Mouse (Mus musculus) lung, embryonic 15.5 days (tissue): ENCODE data around the gene Smad3. TPM values are rescaled to one million over a fixed set of nuclear protein-coding genes. Genes with fewer than 3 reads are reported as not detected.

ENCODE experiments used
- ATAC-seq: fragments of 200-750 bp; cut with Nextera tagmentation; 2 replicates; pipeline ENCODE4 v1.8.0; 2017; ENCODE audit warnings: moderate number of reproducible peaks, borderline replicate concordance; ENCODE audit not compliant: low FRiP score, low TSS enrichment; ENCODE audit errors: extremely low read depth
- H3K27ac ChIP-seq: fragments of 300-500 bp; sonication (generic); 2 replicates; pipeline ENCODE4 v1.5.1; 2015; ENCODE audit warnings: moderate library complexity, mild to moderate bottlenecking, inconsistent platforms
- H3K27me3 ChIP-seq: fragments of 300-500 bp; sonication (generic); 2 replicates; pipeline ENCODE4 v1.6.1; 2015; ENCODE audit warnings: inconsistent platforms
- H3K36me3 ChIP-seq: fragments of 300-500 bp; sonication (generic); 2 replicates; pipeline ENCODE4 v1.6.1; 2015; ENCODE audit warnings: inconsistent platforms
- H3K4me1 ChIP-seq: fragments of 300-500 bp; sonication (generic); 2 replicates; pipeline ENCODE4 v1.6.1; 2015; ENCODE audit warnings: inconsistent platforms
- H3K4me2 ChIP-seq: fragments of 300-500 bp; sonication (generic); 2 replicates; pipeline ENCODE4 v1.6.1; 2015; ENCODE audit warnings: inconsistent platforms, mild to moderate bottlenecking, moderate library complexity
- H3K4me3 ChIP-seq: fragments of 300-500 bp; sonication (generic); 2 replicates; pipeline ENCODE4 v1.5.1; 2015; ENCODE audit warnings: mild to moderate bottlenecking, inconsistent platforms
- H3K9ac ChIP-seq: fragments of 300-500 bp; sonication (generic); 2 replicates; pipeline ENCODE4 v1.6.1; 2015; ENCODE audit warnings: inconsistent platforms
- H3K9me3 ChIP-seq: fragments of 300-500 bp; sonication (generic); 2 replicates; pipeline ENCODE4 v1.6.1; 2016; ENCODE audit warnings: inconsistent platforms
- WGBS: fragments of 180-500 bp; shearing (Covaris S2); methylation state at CpG from one replicate; pipeline ENCODE4 v1.1.7; 2015; 5-methylcytosine and 5-hydroxymethylcytosine counted together
- polyA plus RNA-seq: library from polyadenylated mRNA; unstranded; fragments of >200 nt; fragmentation: Nextera tagmentation; extraction: Ambion mirVana; gene quantifications from 2 replicates; pipeline ENCODE4 v1.2.1, GENCODE M21; 2015

The Smad3 gene
- polyA plus RNA-seq, 1 experiment from 2014 or later = 20.7 TPM

DNA sequence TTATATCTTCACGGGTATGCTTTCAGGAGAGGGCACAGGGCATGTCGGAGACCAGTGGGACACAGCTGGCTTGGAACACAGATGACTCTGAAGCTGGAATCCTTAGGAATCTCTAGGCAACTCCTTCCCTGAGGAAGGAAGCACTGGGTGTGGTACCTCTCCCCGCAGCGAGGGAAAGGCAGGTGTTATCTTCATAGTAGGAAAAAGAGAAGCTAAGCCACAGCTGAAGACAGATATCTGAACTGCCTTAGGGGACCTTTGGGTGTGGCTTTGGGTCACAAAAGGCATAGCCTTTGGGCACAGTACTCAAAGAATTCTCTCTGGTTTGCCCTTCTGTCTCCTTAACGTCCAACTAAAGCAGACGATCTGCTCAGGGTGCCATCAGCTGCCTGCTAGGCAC lies 16.0 kb downstream of the Smad3 start:
- Histone ChIP-seq H3K9ac (no peak overlapping the region), H3K36me3 (no peaks in the 10 kb centered on the region; the same call in 1 of the 2 replicates), H3K4me2 (no peak overlapping the region), H3K4me3 (no peak overlapping the region), H3K9me3 (no peaks in the 10 kb centered on the region), H3K27me3 (no peaks in the 10 kb centered on the region), H3K27ac (no peak overlapping the region), H3K4me1 (peaks cover 86% of the 10 kb centered on the region)
- 40% methylated on average over 6 of the region's 6 CpGs for WGBS
- no peak for ATAC-seq

DNA sequence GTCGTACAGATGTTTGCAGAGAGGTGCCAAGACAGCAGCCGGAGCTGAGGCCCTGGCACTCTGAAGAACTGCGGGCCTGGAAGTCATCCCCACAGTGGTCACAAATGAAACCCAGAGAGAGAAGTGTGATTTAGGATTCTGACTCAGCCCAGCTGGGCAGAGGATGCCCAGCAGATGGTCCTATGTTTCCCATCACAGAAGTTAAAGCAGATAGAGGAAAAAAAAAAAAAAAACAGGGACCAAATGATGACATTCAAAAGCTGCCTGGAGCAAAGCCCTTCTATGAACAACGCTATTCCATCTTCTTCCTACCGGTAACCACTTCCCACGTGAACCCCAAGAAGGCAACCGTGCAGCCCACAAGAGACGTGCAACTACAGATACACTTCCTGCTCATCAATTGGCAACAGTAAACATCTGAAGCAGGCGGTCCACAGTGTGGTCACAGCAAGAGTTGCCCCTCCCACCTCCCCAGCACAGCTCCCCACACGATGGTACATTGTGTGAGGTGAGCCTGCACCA lies 17.4 kb downstream of the Smad3 start:
- no peaks in the 10 kb centered on the region; the same call in 1 of the 2 replicates for H3K36me3 ChIP-seq
- H3K9ac ChIP-seq = no peak overlapping the region
- H3K4me3 ChIP-seq = no peak overlapping the region
- WGBS = 68% methylated on average over 10 of the region's 10 CpGs
- no peaks in the 10 kb centered on the region for H3K9me3 ChIP-seq
- ATAC-seq = no peak
- H3K27me3 ChIP-seq = no peaks in the 10 kb centered on the region
- no peak overlapping the region for H3K27ac ChIP-seq
- H3K4me1 ChIP-seq = peaks cover 86% of the 10 kb centered on the region
- H3K4me2 ChIP-seq = no peak overlapping the region

DNA sequence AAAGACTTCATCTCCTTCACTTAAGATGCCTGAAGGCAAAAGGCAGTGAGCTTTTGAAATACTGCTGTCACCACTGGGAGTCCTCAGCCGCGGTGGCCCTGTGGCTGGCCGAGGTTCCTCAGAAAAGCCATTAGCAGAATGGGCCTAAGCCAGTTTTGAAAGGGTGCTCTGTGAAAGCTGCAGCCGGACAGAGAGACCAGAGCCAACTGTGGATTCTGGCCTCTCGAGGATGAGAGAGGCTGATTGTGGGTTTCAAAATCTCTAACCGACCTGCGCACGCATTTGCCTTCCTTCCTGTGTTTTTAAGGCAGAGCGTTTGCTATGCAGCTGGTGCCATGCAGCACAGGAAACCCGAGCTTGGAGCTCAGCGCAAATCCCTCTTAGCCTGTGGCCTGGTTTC lies 19.0 kb downstream of the Smad3 start:
- Histone ChIP-seq H3K27ac (peak overlapping the region; percentile 16; the same call in 1 of the 2 replicates), H3K9ac (no peak overlapping the region), H3K4me1 (peaks cover 82% of the 10 kb centered on the region), H3K36me3 (no peaks in the 10 kb centered on the region; the same call in 1 of the 2 replicates), H3K9me3 (no peaks in the 10 kb centered on the region), H3K4me2 (no peak overlapping the region), H3K27me3 (no peaks in the 10 kb centered on the region), H3K4me3 (no peak overlapping the region)
- 56% methylated on average over 11 of the region's 11 CpGs for WGBS
- ATAC-seq = no peak

DNA sequence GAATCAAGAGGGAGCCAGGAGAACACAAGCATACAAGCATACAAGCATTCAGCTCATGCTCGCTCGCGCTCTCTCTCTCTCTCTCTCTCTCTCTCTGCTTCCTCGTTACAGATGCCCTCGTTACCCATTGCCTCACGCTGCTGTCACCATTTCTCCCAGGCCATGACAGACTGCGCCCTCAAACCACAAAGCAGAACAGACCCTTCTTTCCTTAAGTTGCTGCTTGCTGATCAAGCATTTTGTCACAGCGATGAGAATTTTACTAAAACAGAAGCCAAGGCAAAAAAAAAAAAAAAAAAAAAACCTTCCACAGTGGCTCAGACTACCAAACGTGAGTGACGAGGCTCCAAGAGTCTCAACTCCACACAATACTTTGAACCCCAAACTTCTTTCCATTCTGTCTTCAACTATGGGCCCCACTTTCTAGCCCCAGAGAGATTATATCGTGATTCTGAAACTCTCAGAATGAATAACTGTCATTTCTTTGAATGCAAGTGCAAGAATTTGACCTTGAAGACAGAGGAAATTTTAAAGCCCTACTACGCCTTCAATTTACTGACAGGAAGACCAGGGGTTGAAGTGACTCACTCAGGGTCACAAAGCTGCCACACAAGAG lies 19.6 kb downstream of the Smad3 start:
- H3K36me3 ChIP-seq = no peaks in the 10 kb centered on the region; the same call in 1 of the 2 replicates
- H3K27ac ChIP-seq = no peak overlapping the region
- no peak overlapping the region for H3K4me2 ChIP-seq
- no peak overlapping the region for H3K4me3 ChIP-seq
- H3K27me3 ChIP-seq = no peaks in the 10 kb centered on the region
- H3K9ac ChIP-seq = no peak overlapping the region
- ATAC-seq = no peak
- WGBS = 74% methylated on average over 12 of the region's 12 CpGs
- no peaks in the 10 kb centered on the region for H3K9me3 ChIP-seq
- peaks cover 76% of the 10 kb centered on the region for H3K4me1 ChIP-seq

DNA sequence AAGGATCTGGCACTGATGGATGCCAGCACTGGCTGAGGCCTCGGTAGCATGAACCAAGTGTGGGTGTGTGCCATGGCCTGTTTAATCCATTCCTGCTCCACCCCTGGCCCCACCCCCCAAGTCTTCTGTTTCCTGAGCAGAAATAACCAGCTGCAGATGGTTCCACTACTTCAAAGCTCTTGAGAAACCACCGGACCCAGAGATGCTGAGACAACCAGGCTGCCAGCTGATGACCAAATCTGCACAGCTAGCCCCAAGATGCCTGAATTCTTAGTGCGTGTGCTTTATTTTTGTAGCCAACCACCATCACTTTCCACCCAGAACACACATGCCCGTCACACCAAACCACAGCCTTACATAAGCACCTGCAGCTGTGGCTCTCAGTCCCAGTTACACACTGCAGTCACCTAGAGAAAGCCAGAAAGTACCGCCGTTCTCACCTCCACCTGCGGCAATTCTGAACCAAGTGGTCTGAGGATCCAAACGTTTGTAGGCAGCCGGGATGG lies 20.3 kb downstream of the Smad3 start:
- WGBS = 72% methylated on average over 9 of the region's 9 CpGs
- H3K27me3 ChIP-seq = no peaks in the 10 kb centered on the region
- H3K4me2 ChIP-seq = no peak overlapping the region
- H3K36me3 ChIP-seq = no peaks in the 10 kb centered on the region; the same call in 1 of the 2 replicates
- no peaks in the 10 kb centered on the region for H3K9me3 ChIP-seq
- no peak for ATAC-seq
- no peak overlapping the region for H3K27ac ChIP-seq
- peaks cover 69% of the 10 kb centered on the region for H3K4me1 ChIP-seq
- no peak overlapping the region for H3K9ac ChIP-seq
- no peak overlapping the region for H3K4me3 ChIP-seq

DNA sequence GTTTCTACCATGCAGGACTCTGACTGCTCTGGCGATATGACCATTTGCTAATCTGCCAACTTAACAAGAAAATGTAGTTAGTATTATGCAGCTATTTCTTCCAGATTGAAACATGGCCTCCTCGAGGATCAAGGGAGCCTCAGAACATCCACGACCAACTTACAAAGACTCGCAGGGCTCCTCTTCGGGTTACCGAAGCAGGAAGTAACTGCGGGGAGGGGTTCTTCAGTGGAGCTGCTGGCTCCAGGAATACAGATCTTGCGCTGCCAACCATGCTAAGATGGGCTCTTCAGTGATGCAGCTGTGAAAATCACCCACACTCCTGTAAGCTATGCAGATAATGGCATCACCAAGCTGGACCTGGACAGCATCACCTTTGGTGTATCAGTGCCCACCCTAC lies 23.5 kb downstream of the Smad3 start:
- Histone ChIP-seq H3K4me2 (no peak overlapping the region), H3K36me3 (no peaks in the 10 kb centered on the region; the same call in 1 of the 2 replicates), H3K4me1 (peaks cover 53% of the 10 kb centered on the region), H3K9me3 (no peaks in the 10 kb centered on the region), H3K4me3 (no peak overlapping the region), H3K27ac (no peak overlapping the region), H3K27me3 (no peaks in the 10 kb centered on the region), H3K9ac (no peak overlapping the region)
- ATAC-seq = no peak
- 75% methylated on average over 8 of the region's 8 CpGs for WGBS

DNA sequence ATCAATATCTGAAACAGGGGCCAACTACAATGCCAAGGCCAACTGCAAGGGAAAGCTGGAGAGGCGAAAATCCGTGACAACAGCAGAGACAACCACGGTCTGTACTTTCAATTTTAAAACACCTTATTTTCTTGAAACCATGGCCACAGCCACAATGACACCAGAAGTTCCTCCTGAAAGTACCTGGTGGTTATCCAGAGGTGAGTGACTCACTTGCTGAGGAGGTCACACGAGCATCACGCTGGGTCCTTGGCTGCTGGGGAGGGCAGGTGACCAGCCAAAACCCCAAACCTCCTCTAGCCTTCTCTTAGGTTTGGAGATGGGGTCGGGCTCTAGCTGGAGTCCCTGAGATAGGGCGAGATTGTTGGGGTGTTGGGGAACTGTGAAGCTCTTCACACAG lies 25.1 kb downstream of the Smad3 start:
- no peak overlapping the region for H3K27ac ChIP-seq
- 90% methylated on average over 7 of the region's 7 CpGs for WGBS
- no peak overlapping the region for H3K9ac ChIP-seq
- H3K4me1 ChIP-seq = peaks cover 51% of the 10 kb centered on the region
- H3K9me3 ChIP-seq = no peaks in the 10 kb centered on the region
- H3K36me3 ChIP-seq = no peaks in the 10 kb centered on the region
- no peak overlapping the region for H3K4me2 ChIP-seq
- ATAC-seq = no peak
- no peaks in the 10 kb centered on the region for H3K27me3 ChIP-seq
- no peak overlapping the region for H3K4me3 ChIP-seq

DNA sequence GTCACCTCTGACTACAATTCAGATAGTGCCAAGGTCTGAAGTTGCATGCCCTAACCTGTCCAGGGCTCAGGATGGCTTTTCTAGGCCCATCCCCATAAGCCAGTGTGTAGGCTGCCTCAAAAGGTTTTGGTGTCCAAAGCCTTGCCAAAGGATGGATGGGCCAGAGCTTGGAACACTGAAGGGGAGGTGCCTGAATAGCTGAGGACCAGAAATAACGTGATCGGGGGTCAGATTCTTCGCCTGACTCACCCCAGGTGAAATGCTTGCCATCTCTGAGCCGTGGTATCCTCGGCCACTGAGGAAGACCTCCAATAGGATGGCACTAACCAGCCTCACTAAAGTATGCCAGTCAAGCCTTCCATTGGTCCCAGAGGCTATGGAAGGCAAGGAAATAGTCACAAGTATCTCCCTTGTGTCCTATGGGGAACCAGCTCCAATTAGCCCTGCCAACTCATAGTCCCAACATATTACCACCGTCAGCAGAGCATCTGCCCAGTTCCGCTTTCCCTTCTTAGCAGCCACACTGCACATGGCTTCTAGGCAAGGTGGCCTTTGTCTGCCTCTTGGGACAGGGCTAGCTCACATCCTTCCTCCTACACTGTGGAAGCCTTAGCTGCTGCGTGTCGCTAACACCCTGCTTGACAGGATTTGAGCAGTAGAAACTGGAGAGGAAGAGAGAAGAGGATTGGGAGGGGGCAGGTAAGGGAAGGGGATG lies 26.5 kb downstream of the Smad3 start:
- Histone ChIP-seq H3K9ac (no peak overlapping the region), H3K27ac (no peak overlapping the region), H3K27me3 (no peaks in the 10 kb centered on the region), H3K4me2 (no peak overlapping the region), H3K4me3 (no peak overlapping the region), H3K9me3 (no peaks in the 10 kb centered on the region), H3K36me3 (no peaks in the 10 kb centered on the region), H3K4me1 (peaks cover 52% of the 10 kb centered on the region)
- WGBS = 71% methylated on average over 9 of the region's 9 CpGs
- no peak for ATAC-seq

DNA sequence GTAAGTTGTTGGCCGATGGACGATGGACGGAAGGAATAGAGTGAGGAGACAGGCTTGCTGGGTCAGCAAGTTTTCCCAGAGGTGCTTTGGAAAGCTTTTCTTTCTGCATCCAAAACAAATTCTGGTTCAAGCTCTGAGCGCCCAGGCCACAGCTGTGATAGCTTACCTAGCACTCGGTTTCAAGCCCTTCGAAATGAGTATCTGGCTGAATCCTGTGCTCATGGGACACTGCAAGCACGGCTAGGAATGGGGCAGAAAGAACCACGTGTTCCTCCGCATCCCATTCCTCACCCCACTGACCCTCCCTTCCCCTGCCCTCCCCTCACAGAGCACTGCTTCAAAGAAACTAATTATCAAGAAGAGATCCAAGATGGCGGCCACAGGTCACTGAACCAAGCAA lies 28.8 kb downstream of the Smad3 start:
- Histone ChIP-seq H3K4me3 (no peak overlapping the region), H3K27me3 (no peaks in the 10 kb centered on the region), H3K27ac (no peak overlapping the region), H3K9ac (no peak overlapping the region), H3K9me3 (no peaks in the 10 kb centered on the region), H3K4me2 (no peak overlapping the region), H3K36me3 (no peaks in the 10 kb centered on the region), H3K4me1 (peaks cover 42% of the 10 kb centered on the region)
- WGBS = 71% methylated on average over 10 of the region's 10 CpGs
- no peak for ATAC-seq

DNA sequence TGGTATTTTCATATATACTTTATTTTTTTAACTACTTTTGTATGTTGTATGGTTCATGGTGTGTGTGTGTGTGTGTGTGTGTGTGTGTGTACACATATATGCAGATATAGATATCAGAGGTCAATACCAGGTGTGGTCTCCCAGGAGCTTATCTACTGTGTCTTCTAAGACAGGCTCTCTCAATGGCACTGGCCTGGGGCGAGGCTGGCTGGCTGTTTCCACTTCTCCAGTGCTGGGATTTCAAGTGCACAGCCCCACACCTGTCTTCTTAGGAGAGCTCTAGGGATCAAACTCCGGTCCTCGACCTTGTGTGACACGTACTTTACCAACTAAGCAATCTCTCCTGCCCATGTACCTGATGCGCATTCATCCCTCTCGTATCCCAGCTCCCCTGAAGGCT lies 30.7 kb downstream of the Smad3 start:
- no peaks in the 10 kb centered on the region for H3K27me3 ChIP-seq
- H3K27ac ChIP-seq = peak overlapping the region; percentile 65; the same call in 1 of the 2 replicates
- 62% methylated on average over 6 of the region's 6 CpGs for WGBS
- H3K4me3 ChIP-seq = no peak overlapping the region
- H3K36me3 ChIP-seq = no peaks in the 10 kb centered on the region
- no peak for ATAC-seq
- H3K9ac ChIP-seq = no peak overlapping the region
- H3K4me1 ChIP-seq = peaks cover 51% of the 10 kb centered on the region
- H3K4me2 ChIP-seq = no peak overlapping the region
- H3K9me3 ChIP-seq = no peaks in the 10 kb centered on the region

DNA sequence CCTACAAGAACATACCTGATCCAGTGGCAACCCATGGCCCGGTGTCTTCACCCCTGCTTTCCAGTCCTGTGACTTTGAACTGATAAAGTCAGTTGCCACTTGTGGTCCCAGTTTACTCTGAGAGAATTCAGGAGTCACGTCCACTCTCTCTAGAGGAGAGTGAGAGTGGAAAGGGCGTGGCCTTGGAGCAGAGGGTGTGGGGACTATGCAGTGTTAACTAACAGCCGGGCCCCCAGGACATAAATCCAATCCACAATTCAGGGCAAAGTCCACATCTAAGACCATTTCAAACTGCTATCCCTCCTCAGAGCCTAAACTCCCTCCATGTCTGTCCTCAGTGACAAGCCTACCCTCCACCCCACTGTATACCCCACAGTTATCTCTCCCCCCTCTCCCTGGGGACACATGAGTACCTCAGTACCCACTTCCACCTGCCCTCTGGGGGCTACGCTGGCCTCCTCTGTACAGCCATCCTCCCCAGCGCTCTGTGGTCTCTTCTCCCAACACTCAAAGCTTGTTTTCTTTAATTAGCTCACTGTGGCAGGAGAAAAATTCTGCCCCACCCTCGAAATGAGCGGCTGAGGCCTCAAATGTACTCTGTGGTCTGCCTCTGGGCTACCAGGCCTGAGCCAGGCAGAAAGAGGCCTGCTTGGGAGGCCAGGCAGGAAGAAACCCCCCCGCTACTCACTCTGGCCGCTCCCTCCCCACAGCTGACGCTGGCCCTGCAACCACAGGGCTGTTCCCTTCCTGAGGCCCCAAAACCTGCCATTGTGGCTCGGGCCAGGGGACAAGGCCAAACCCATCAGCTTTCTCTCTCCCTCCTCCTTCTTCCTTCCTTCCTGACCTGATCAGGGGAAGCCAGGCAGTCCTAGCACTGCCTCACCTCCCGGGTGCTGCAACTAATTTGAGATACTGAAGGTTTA lies 31.4 kb downstream of the Smad3 start:
- H3K9ac ChIP-seq = no peak overlapping the region
- no peaks in the 10 kb centered on the region for H3K36me3 ChIP-seq
- peak overlapping the region; percentile 65 for H3K27ac ChIP-seq
- H3K27me3 ChIP-seq = no peaks in the 10 kb centered on the region
- H3K9me3 ChIP-seq = no peaks in the 10 kb centered on the region
- no peak overlapping the region for H3K4me3 ChIP-seq
- ATAC-seq = peak; percentile 31; the same call in 1 of the 2 replicates
- 34% methylated on average over 13 of the region's 13 CpGs for WGBS
- H3K4me1 ChIP-seq = peaks cover 54% of the 10 kb centered on the region
- H3K4me2 ChIP-seq = no peak overlapping the region
